Mouse (Mus musculus): ENCODE results near the gene Acsl1. TPM values are rescaled to one million over a fixed set of nuclear protein-coding genes. Genes with fewer than 3 reads are reported as not detected.

Gene Acsl1
- polyA plus RNA-seq (2015; fragmentation: Nextera tagmentation; extraction: Ambion mirVana): 150 and 282 TPM in 2 replicates

DNA sequence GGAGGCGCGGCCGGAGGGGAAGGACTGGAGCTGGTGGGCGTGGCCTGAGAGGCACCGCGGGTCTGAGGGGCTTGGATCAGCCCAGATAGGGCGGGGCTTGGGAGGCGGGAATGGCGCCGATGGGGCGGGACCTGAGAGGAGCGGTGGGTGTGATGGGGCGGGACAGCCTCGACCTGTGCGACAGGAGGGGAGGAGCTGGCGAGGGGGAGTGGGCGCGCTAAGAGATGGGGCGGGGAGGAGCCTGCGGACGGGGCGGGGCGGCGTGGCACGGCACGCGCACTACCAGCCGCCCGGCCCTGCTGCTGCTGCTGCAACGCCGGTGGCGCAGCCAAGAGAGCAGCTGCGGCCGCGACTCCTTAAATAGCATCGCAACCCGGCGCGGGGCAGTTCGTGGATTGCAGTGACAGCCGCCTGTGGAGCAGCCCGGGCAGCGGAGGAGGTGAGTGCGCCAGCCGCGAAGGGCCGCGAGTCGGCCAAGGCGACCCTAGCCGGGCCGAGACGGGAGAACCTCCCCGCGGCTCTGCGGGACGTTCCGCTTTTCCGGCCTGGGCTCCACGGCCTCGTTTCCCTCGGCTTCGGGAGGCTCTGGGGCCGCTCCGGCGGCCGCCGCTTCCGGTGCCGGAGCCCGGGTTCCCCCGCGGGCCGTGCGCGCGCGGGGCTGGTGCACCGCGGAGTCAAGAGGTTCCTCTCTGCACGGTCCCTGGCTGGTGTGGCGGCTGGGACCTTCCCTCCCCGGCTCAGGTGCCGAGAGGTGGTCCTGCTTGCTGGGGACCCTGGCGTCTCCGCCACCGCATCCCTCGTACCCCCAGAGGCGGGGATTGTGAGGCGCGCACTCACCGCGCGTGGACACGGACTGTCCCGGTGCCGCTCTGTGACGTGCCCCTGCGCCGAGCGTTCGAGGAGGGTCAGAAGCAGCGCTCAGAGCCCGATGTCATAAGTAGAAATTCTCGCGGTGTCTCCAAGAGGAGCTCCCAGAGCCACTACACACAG, at the start of gene Acsl1:
Acsl1 (plus strand) TSS at position 246 of the 990 bp plus-strand sequence.

GRCm38 (mm10) chr8:46551615-46552440, 81.0 kb downstream of the Acsl1 start, which contains the start of gene Cenpu:
Cenpu (plus strand) TSS chr8:46552028.

Other genes starting within 250 kb of the Acsl1 start
- gene Helt, start 176.4 kb upstream of the Acsl1 start, polyA plus RNA-seq (2015; fragmentation: Nextera tagmentation; extraction: Ambion mirVana): not detected in 2 replicates
- 3.1 and 4.4 TPM in 2 replicates for gene Cenpu, start 81.0 kb downstream of the Acsl1 start, polyA plus RNA-seq (2015; fragmentation: Nextera tagmentation; extraction: Ambion mirVana)
- gene Primpol, start 146.2 kb downstream of the Acsl1 start, polyA plus RNA-seq (2015; fragmentation: Nextera tagmentation; extraction: Ambion mirVana): 4.6 and 4.9 TPM in 2 replicates
- 27.8 and 31.0 TPM in 2 replicates for gene Casp3, start 146.3 kb downstream of the Acsl1 start, polyA plus RNA-seq (2015; fragmentation: Nextera tagmentation; extraction: Ambion mirVana)